ENCODE assay signal across 9 mouse cellular contexts in the genomic region with DNA sequence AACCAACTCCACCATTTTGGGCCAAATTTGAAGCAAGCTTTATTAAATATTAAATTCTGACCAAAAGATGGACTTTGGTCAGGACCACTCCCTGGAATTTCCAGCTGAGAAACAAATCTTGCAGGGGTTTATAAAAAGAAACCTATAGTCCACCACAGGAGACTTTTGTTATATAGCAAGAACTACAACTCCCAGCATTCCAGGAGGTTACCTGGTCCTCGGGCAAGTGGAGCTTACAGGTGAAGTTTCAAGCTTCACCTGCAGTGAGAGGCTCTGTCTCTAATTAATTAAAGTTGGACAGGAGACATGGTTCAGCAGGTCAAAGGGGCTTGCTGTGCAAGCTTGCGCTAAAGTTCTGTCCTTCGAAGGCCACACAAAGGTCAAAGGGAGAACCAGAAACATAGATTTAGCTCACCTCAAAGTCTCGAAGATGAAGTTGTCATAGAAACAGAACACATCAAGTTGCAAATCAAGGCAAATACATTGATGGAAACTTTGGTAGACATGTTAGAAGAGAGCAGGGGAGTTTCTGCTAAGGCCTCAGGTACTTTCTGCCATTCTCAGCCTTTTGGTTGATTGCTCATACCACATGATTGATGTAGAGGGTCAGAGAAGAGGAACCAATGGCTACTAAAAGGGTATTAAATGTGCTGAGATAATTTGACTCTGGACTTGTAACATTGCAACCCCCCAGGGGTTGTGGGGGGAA.
"Had no signal": no experiment of that assay in that cellular context is flagged by ENCODE, and none has a peak within 500 bp of the region (broad histone marks: within the 10 kb centered on the region; RNA-seq: fewer than 3 reads in every experiment).

No protein-coding gene starts in this region.

- ATAC-seq: midbrain, embryonic 16.5 days had no signal

- H3K27ac ChIP-seq: left cerebral cortex, adult 2 months; limb, embryonic 10.5 days; midbrain, embryonic 12.5 days; neural tube, embryonic 13.5 days had no signal

- H3K4me3 ChIP-seq: left cerebral cortex, adult 2 months; limb, embryonic 10.5 days; midbrain, embryonic 12.5 days; neural tube, embryonic 13.5 days had no signal

- H3K36me3 ChIP-seq: limb, embryonic 10.5 days; midbrain, embryonic 12.5 days; neural tube, embryonic 13.5 days had no signal

- H3K27me3 ChIP-seq: midbrain, embryonic 12.5 days; neural tube, embryonic 13.5 days had no signal

- H3K9ac ChIP-seq: lung, embryonic 14.5 days; midbrain, embryonic 12.5 days; neural tube, embryonic 13.5 days had no signal

- DNase-seq: right cerebral cortex, postnatal 14 days; thymus, postnatal 36 days had no signal

- H3K4me2 ChIP-seq: liver, embryonic 11.5 days; lung, embryonic 14.5 days; midbrain, embryonic 12.5 days; neural tube, embryonic 13.5 days had no signal

- H3K4me1 ChIP-seq: midbrain, embryonic 12.5 days; neural tube, embryonic 13.5 days had no signal

- H3K9me3 ChIP-seq: limb, embryonic 10.5 days; midbrain, embryonic 12.5 days; neural tube, embryonic 13.5 days had no signal
